Mouse (Mus musculus): ENCODE measurements around the gene Kcnip1.

Gene Kcnip1

DNA sequence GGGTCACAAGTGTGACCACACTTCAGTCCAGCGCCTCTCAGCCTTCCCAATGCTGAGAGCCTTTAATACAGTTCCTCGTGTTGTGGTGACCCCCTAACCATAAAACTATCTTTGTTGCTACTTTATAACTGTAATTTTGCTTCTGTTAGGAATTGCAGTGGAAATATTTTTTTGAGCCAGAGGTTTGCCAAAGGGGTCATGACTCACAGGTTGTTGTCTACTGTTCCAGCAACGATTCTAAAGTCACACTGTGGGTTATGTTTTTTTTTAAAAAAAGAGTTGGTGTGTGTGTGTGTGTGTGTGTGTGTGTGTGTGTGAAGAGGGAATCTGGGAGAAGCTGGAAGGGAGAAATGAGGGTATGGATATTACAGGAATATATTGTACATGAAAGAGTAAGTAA is 337.7 kb downstream of the Kcnip1 start:
- DNase-seq, result no peak

GRCm38 (mm10) chr11:33654485-33654884 is 338.5 kb downstream of the Kcnip1 start:
- DNase-seq, result no peak

DNA sequence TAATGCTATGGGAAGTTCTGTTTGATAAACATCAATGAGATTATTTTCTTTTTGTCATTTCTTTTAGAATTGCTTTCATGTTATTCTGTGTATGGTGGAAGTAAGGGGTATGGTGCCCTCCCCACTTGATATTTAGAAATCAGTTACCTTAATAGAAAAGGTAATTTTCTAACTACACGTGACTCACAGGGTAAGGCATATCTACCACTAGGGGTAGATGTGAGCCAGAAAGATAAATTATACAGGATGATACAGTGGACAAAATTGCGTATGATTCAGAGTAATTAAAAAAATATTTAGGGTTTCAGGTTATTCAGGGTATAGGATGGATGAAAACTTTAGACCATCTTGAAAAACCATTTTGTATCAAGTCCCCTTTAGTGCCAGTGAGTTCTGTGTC is 343.6 kb downstream of the Kcnip1 start:
- no peak for DNase-seq

DNA sequence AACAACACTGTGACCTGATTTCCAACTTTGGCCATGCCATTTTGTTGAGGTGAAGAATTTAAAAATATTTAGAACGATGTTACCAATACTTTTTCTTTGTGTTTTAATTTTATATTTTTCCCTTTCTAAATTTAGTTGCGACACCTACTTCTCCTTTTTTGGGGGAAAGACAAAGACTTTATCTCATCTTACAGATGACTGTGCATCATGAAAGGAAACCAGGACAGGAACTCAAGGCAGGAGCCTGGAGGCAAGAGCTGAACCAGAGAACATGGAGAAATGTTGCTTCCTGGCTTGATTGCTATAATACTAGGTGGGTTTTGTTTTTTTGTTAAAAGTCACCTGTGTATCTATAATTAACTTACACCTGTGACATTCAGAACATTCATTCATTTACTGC is 355.8 kb downstream of the Kcnip1 start:
- DNase-seq, result no peak

DNA sequence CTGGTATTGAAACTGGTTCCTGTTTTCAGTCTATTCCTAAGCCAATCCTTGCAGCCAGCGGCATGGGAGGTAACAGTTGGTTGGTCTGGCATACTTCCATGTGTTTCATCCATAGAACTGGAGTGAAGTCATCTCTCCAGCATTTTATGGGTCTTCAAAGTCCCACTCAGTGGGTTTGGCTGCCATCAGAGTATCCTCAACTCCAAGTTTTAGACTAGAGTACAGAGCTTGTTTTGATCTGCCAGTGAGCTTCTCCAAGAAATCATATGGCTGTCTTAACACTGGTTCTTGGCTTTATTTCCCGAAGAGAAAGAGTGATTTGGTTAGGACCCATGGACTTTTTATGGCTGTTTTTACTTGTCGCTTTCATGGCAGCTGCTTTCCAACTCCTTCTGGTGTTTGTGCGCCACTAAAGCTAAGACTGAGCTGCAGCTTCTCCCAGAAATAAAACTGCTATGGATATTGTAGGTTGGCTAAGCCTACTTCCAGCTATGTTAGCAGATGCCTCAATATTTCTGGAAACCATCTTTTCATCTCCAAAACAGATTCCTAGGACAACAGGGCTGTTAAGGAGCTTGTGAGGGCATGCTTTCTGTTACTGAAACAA is 365.7 kb downstream of the Kcnip1 start:
- DNase-seq, result no peak

GRCm38 (mm10) chr11:33614218-33614617 is 378.7 kb downstream of the Kcnip1 start:
- peak; percentile 76 for DNase-seq

DNA sequence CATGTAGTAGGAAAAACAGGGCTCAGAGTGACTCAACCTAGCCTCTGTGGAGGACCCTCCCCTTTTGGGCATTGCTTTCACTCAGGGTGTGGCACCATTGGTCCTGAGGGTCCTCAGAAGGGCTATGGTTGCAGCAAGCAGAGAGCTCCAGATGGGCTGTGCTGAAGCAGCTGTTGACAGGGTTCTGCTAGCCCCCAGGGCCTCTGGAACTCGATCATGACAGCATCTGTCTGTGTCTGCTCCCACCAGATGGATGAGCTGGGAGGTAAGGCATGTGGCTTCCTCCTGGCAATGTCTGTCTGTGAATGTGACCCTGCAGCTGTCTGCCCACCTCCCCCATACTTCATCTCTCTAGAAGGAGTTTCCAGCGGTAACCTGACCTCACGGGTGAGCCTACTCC is 385.2 kb downstream of the Kcnip1 start:
- no peak for DNase-seq

DNA sequence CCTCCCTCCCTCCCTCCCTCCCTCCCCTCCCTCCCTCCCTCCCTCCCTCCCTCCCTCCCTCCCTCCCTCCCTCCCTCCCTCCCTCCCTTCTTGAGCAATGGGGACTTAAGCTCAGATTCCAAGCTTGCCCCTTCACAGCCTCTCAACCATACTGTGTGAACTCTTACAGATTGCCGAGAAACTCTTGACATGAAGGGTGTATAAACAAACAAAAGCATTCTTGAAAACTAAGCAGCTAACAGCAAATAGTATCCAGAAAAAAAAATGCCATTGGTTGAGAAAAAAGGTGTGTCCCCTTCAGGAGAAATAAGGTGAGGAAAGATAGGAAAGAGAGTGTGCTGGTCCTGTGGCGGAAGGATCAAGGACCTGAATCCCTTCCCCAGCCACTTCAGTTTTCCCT is 389.8 kb downstream of the Kcnip1 start:
- DNase-seq, result no peak

DNA sequence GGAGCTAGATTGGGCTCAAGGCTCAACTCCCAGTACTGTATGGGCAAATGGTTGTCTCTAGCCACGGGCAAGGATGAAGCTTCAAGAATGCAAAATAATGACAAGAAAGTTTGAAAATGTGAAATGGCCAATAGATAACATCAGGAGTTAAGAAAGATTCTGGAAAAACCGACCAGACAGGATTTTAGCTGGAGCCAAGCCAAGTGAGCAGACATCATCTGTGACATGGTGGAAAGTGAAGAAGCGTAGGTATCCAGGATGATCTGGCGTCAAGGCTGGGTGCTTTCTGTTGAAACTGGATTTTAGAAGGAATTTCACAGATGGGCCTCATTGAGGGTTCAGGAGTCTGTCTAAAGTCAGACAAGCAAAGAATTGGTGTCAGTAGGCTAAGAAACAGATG is 394.0 kb downstream of the Kcnip1 start, which contains the start of gene D130052B06Rik:
Gene D130052B06Rik, plus strand, starts transcription at position 317 of the 400 bp plus-strand sequence.
- no peak for DNase-seq

DNA sequence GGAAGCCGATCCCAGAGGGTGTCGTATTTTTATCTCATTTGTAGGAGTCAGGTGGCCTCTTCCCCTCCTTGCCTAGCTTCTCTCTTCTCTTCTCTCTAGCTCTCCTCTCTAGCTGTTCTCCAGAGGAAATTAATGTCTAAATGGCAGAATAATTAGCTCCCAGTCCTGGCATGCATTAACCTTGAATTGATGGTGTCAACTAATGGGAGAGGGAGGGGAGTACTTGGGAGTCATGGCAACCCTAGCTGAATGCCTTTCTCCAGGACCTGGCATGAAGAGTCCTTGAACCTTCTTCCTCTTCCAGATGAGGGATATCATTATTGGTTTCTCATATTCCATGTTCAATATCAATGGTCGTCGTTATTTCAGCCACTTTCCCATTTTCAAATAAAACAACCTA is 396.3 kb downstream of the Kcnip1 start:
- no peak for DNase-seq

GRCm38 (mm10) chr11:33592826-33593225 is 400.1 kb downstream of the Kcnip1 start:
- no peak for DNase-seq

- DNase-seq, result no peak
Observed at GRCm38 (mm10) chr11:33590771-33591170, 402.2 kb downstream of the Kcnip1 start.

GRCm38 (mm10) chr11:33586614-33587013 is 406.3 kb downstream of the Kcnip1 start:
- DNase-seq, result no peak

- DNase-seq, result no peak
Observed at GRCm38 (mm10) chr11:33579621-33580020, 413.3 kb downstream of the Kcnip1 start.
